Mouse (Mus musculus): Measurements from ENCODE around the gene Gdf7. TPM values are rescaled to one million over a fixed set of nuclear protein-coding genes. Genes with fewer than 3 reads are reported as not detected.

Gdf7 gene
- total RNA-seq, 1 experiment from 2014 or later: not detected

- no peak for ATAC-seq (replicated peaks; ENCODE audit: insufficient number of reproducible peaks, low FRiP score, low TSS enrichment, poor library complexity, severe bottlenecking)
Observed at GRCm38 (mm10) chr12:8300521-8300920, 1.2 kb downstream of the Gdf7 start.

- ATAC-seq (replicated peaks; ENCODE audit: insufficient number of reproducible peaks, low FRiP score, low TSS enrichment, poor library complexity, severe bottlenecking): no peak
Observed at GRCm38 (mm10) chr12:8300111-8300480, 1.7 kb downstream of the Gdf7 start.

- no peak for ATAC-seq (replicated peaks; ENCODE audit: insufficient number of reproducible peaks, low FRiP score, low TSS enrichment, poor library complexity, severe bottlenecking)
Observed at GRCm38 (mm10) chr12:8299143-8300110, 2.3 kb downstream of the Gdf7 start.

- no peak for ATAC-seq (replicated peaks; ENCODE audit: insufficient number of reproducible peaks, low FRiP score, low TSS enrichment, poor library complexity, severe bottlenecking)
Observed at GRCm38 (mm10) chr12:8298361-8299142, 3.2 kb downstream of the Gdf7 start.

- no peak for ATAC-seq (replicated peaks; ENCODE audit: insufficient number of reproducible peaks, low FRiP score, low TSS enrichment, poor library complexity, severe bottlenecking)
Observed at GRCm38 (mm10) chr12:8297586-8298214, 4.1 kb downstream of the Gdf7 start.

- no peak for ATAC-seq (replicated peaks; ENCODE audit: insufficient number of reproducible peaks, low FRiP score, low TSS enrichment, poor library complexity, severe bottlenecking)
Observed at GRCm38 (mm10) chr12:8296154-8296553, 5.6 kb downstream of the Gdf7 start.

GRCm38 (mm10) chr12:8295307-8295913, 6.3 kb downstream of the Gdf7 start:
- no peak for ATAC-seq (replicated peaks; ENCODE audit: insufficient number of reproducible peaks, low FRiP score, low TSS enrichment, poor library complexity, severe bottlenecking)

GRCm38 (mm10) chr12:8291157-8291853, 10.4 kb downstream of the Gdf7 start:
- no peak for ATAC-seq (replicated peaks; ENCODE audit: insufficient number of reproducible peaks, low FRiP score, low TSS enrichment, poor library complexity, severe bottlenecking)

GRCm38 (mm10) chr12:8289499-8289898, 12.3 kb downstream of the Gdf7 start:
- ATAC-seq (replicated peaks; ENCODE audit: insufficient number of reproducible peaks, low FRiP score, low TSS enrichment, poor library complexity, severe bottlenecking): no peak

GRCm38 (mm10) chr12:8289099-8289498, 12.7 kb downstream of the Gdf7 start:
- ATAC-seq (replicated peaks; ENCODE audit: insufficient number of reproducible peaks, low FRiP score, low TSS enrichment, poor library complexity, severe bottlenecking): no peak

GRCm38 (mm10) chr12:8287970-8288369, 13.8 kb downstream of the Gdf7 start:
- no peak for ATAC-seq (replicated peaks; ENCODE audit: insufficient number of reproducible peaks, low FRiP score, low TSS enrichment, poor library complexity, severe bottlenecking)

- no peak for ATAC-seq (replicated peaks; ENCODE audit: insufficient number of reproducible peaks, low FRiP score, low TSS enrichment, poor library complexity, severe bottlenecking)
Observed at GRCm38 (mm10) chr12:8281225-8282017, 20.3 kb downstream of the Gdf7 start.

GRCm38 (mm10) chr12:8275424-8275823, 26.3 kb downstream of the Gdf7 start:
- ATAC-seq (replicated peaks; ENCODE audit: insufficient number of reproducible peaks, low FRiP score, low TSS enrichment, poor library complexity, severe bottlenecking): no peak

- ATAC-seq (replicated peaks; ENCODE audit: insufficient number of reproducible peaks, low FRiP score, low TSS enrichment, poor library complexity, severe bottlenecking): no peak
Observed at GRCm38 (mm10) chr12:8273471-8274171, 28.1 kb downstream of the Gdf7 start.

- ATAC-seq (replicated peaks; ENCODE audit: insufficient number of reproducible peaks, low FRiP score, low TSS enrichment, poor library complexity, severe bottlenecking): no peak
Observed at GRCm38 (mm10) chr12:8271405-8271804, 30.3 kb downstream of the Gdf7 start.

GRCm38 (mm10) chr12:8269627-8270026, 32.1 kb downstream of the Gdf7 start:
- no peak for ATAC-seq (replicated peaks; ENCODE audit: insufficient number of reproducible peaks, low FRiP score, low TSS enrichment, poor library complexity, severe bottlenecking)

- ATAC-seq (replicated peaks; ENCODE audit: insufficient number of reproducible peaks, low FRiP score, low TSS enrichment, poor library complexity, severe bottlenecking): no peak
Observed at GRCm38 (mm10) chr12:8266311-8266710, 35.4 kb downstream of the Gdf7 start.

All from monocyte, adult 5-6 weeks (primary cell).